ENCODE assay signal across 15 mouse cellular contexts in the genomic region with DNA sequence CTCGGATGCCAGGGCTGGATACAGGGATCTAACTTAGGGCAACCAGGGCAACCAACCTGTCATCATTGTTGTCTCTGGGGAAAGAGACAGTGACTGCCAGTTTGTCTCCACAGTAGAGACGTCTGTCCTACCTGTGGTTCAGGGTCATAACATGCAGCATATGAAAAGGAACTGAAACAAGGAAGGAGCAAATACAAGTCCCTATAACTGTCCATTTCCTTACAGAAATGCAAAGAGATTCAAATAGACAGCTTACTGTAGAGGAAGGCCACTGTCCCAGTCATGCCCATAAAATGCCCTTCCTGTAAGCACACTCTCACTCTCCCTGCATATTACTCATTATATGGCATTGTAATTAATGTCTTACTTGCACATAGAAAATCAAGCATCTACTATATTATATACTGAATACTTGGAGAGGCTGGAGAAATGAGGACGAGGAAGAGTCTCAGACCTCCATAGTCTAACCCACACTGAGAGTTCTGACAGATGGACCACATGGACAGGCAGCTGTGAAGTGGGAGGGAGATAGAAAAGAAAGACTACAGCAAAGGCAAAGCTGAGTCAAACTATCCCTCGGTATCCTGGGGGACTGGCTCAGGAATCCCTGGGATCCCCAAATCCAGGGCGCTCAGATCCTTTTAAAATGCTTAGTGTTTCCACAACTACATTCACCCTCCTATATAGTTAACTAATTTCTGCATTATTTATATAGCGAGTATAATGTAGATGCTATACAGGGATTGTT.
A peak's percentile ranks its signal among the peaks of the same experiment; 100 is the strongest.
DNase-seq lines count a peak whose midpoint lies in the region; ATAC-seq lines count a peak whose summit lies in the region.
"Had no signal": no experiment of that assay in that cellular context is flagged by ENCODE, and none has a peak within 500 bp of the region (broad histone marks: within the 10 kb centered on the region; RNA-seq: fewer than 3 reads in every experiment).

No protein-coding gene starts in this region.

- H3K27ac ChIP-seq in forebrain, embryonic 14.5 days (ENCODE audit: low read depth, low read length): no peak overlapping the region
- no peak overlapping the region for H3K27ac ChIP-seq in limb, embryonic 10.5 days
- H3K27ac ChIP-seq: neural tube, embryonic 13.5 days had no signal

- no peak overlapping the region for H3K9ac ChIP-seq in forebrain, embryonic 14.5 days (ENCODE audit: low read length)
- H3K9ac ChIP-seq: neural tube, embryonic 13.5 days had no signal

- DNase-seq in A20 (ENCODE audit: low read depth, low spot score): peak; percentile 59
- DNase-seq in frontal cortex, postnatal 14 days (ENCODE audit: low spot score in 2 of 2): peak; percentile 35 to 56
- peak; percentile 91 for DNase-seq in layer of hippocampus, adult 9-11 months
- DNase-seq in left cerebral cortex, postnatal 36 days (ENCODE audit: low spot score in 2 of 2): peak; percentile 72 to 78
- DNase-seq in forebrain, embryonic 14.5 days (ENCODE audit: low spot score): no peak
- DNase-seq in limb, embryonic 10.5 days (ENCODE audit: low spot score): no peak
- no peak for DNase-seq in spleen, adult 12 weeks (ENCODE audit: low spot score)
- no peak for DNase-seq in urinary bladder, postnatal 25 days (ENCODE audit: low spot score)
- DNase-seq: adrenal gland, adult 2 months; heart, adult 18-20 months; kidney, adult 11 months; kidney, postnatal 36 days had no signal

- no peaks in the 10 kb centered on the region for H3K27me3 ChIP-seq in forebrain, embryonic 14.5 days (replicated peaks; ENCODE audit: control insufficient read depth, insufficient read depth, low read length)
- no peaks in the 10 kb centered on the region for H3K27me3 ChIP-seq in limb, embryonic 10.5 days (ENCODE audit: low read depth, poor library complexity, severe bottlenecking)
- H3K27me3 ChIP-seq: neural tube, embryonic 13.5 days had no signal

- ATAC-seq in forebrain, embryonic 14.5 days: no peak
- ATAC-seq: hindbrain, embryonic 16.5 days had no signal

- H3K4me3 ChIP-seq in forebrain, embryonic 14.5 days (ENCODE audit: low read depth, low read length): no peak overlapping the region
- no peak overlapping the region for H3K4me3 ChIP-seq in limb, embryonic 10.5 days
- H3K4me3 ChIP-seq: erythroblast, embryonic 14.5 days; neural tube, embryonic 13.5 days had no signal

- no peak overlapping the region for H3K4me2 ChIP-seq in forebrain, embryonic 14.5 days (ENCODE audit: low read length)
- H3K4me2 ChIP-seq: neural tube, embryonic 13.5 days had no signal

- WGBS in forebrain, embryonic 14.5 days: 92% methylated on average over 6 of the region's 6 CpGs
- WGBS in limb, embryonic 10.5 days: 91% methylated on average over 6 of the region's 6 CpGs

- H3K4me1 ChIP-seq in forebrain, embryonic 14.5 days (ENCODE audit: control insufficient read depth, insufficient read depth, low read length): no peaks in the 10 kb centered on the region
- no peaks in the 10 kb centered on the region for H3K4me1 ChIP-seq in limb, embryonic 10.5 days
- H3K4me1 ChIP-seq: neural tube, embryonic 13.5 days had no signal

- no peaks in the 10 kb centered on the region for H3K9me3 ChIP-seq in forebrain, embryonic 14.5 days (replicated peaks; ENCODE audit: control insufficient read depth, low read length)
- no peaks in the 10 kb centered on the region for H3K9me3 ChIP-seq in limb, embryonic 10.5 days (replicated peaks)
- H3K9me3 ChIP-seq: neural tube, embryonic 13.5 days had no signal

- H3K36me3 ChIP-seq in forebrain, embryonic 14.5 days (ENCODE audit: control insufficient read depth, insufficient read depth, low read length): peaks cover 30% of the 10 kb centered on the region
- H3K36me3 ChIP-seq in limb, embryonic 10.5 days: peaks cover 2% of the 10 kb centered on the region; the same call in 1 of the 2 replicates

- intact Hi-C loops in left cerebral cortex, postnatal 36 days (cut with DNase I): loop anchor here (5.0 kb wide), 2 partner anchors 34 to 49 kb away; no protein-coding TSS in a partner anchor

Comparison
In these comparisons a context has a peak if more than half of its experiments do, and no peak if none do; other contexts are left out.
1. DNase-seq: peak in A20 (single experiment), frontal cortex, postnatal 14 days (2 of 2), layer of hippocampus, adult 9-11 months (single experiment) and left cerebral cortex, postnatal 36 days (2 of 2); none in forebrain, embryonic 14.5 days (single experiment), limb, embryonic 10.5 days (single experiment), spleen, adult 12 weeks (single experiment) and urinary bladder, postnatal 25 days (single experiment).